Mouse (Mus musculus): ENCODE data around the gene Gm9817.

GRCm38 (mm10) chr13:45033360-45033759 is 45.1 kb upstream of the Gm9817 start:
- TF ChIP-seq REST (IDR thresholded peaks at IDR 0.05; ENCODE audit: insufficient read depth, insufficient read length): no peak
- TF ChIP-seq POLR2A (IDR thresholded peaks at IDR 0.05; ENCODE audit: insufficient read length, low read depth): no peak
- no peak for TF ChIP-seq MYOG (IDR thresholded peaks at IDR 0.05; ENCODE audit: control insufficient read depth in 1 of 3, insufficient read depth in 1 of 3, insufficient read length in 2 of 3, low read depth in 2 of 3)
- no peak for TF ChIP-seq POLR2AphosphoS2 (IDR thresholded peaks at IDR 0.05; ENCODE audit: insufficient read length, low read depth)
- no peak for TF ChIP-seq TCF3 (IDR thresholded peaks at IDR 0.05; ENCODE audit: insufficient read length, low read depth)
- TF ChIP-seq TCF12 (IDR thresholded peaks at IDR 0.05; ENCODE audit: insufficient read depth, poor library complexity, severe bottlenecking): no peak
- no peak for TF ChIP-seq USF1 (IDR thresholded peaks at IDR 0.05; ENCODE audit: low read depth)

Data from myocyte (in vitro differentiated cells).